Mouse (Mus musculus) megakaryocyte, embryonic 14.5 days (primary cell): ENCODE data around the gene Rdx.

ENCODE experiments used
- FLI1 ChIP-seq: IDR thresholded peaks from 2 replicates; pipeline ENCODE4 v1.6.1; 2012; ENCODE audit warnings: low read length, inconsistent platforms, mixed read lengths
- GATA1 ChIP-seq: IDR thresholded peaks from 3 replicates; pipeline ENCODE4 v1.6.1; 2012; ENCODE audit warnings: mixed read lengths, low read length, inconsistent platforms, borderline replicate concordance

GRCm38 (mm10) chr9:52097386-52097785 is 50.4 kb downstream of the Rdx start:
- TF ChIP-seq GATA1 (no peak), FLI1 (no peak)
